Mouse (Mus musculus) embryonic facial prominence, embryonic 15.5 days (tissue): Measurements from ENCODE around the gene Sox21. TPM values are rescaled to one million over a fixed set of nuclear protein-coding genes. Genes with fewer than 3 reads are reported as not detected.

Source experiments
- ATAC-seq: fragments of 200-750 bp; cut with Nextera tagmentation; 2 replicates; pipeline ENCODE4 v1.8.0; 2017; ENCODE audit warnings: low read depth, moderate TSS enrichment; ENCODE audit not compliant: insufficient number of reproducible peaks, low FRiP score, low TSS enrichment
- H3K27ac ChIP-seq: fragments of 300-500 bp; sonication (generic); replicated peaks from 2 replicates; pipeline ENCODE4 v1.5.1; 2015; ENCODE audit warnings: mild to moderate bottlenecking, inconsistent platforms
- H3K27me3 ChIP-seq: fragments of 300-500 bp; sonication (generic); 2 replicates; pipeline ENCODE4 v1.6.1; 2015; ENCODE audit warnings: inconsistent platforms
- H3K36me3 ChIP-seq: fragments of 300-500 bp; sonication (generic); 2 replicates; pipeline ENCODE4 v1.6.1; 2015; ENCODE audit warnings: mild to moderate bottlenecking, inconsistent platforms
- H3K4me1 ChIP-seq: fragments of 300-500 bp; sonication (generic); 2 replicates; pipeline ENCODE4 v1.6.1; 2015; ENCODE audit warnings: inconsistent platforms
- H3K4me2 ChIP-seq: fragments of 300-500 bp; sonication (generic); replicated peaks from 2 replicates; pipeline ENCODE4 v1.6.1; 2015; ENCODE audit warnings: mild to moderate bottlenecking, inconsistent platforms
- H3K4me3 ChIP-seq: fragments of 300-500 bp; sonication (generic); replicated peaks from 2 replicates; pipeline ENCODE4 v1.5.1; 2015; ENCODE audit warnings: mild to moderate bottlenecking, inconsistent platforms
- H3K9ac ChIP-seq: fragments of 300-500 bp; sonication (generic); 2 replicates; pipeline ENCODE4 v1.6.1; 2015; ENCODE audit warnings: inconsistent platforms
- H3K9me3 ChIP-seq: fragments of 300-500 bp; sonication (generic); replicated peaks from 2 replicates; pipeline ENCODE4 v1.6.1; 2016; ENCODE audit warnings: inconsistent platforms
- WGBS: fragments of 180-500 bp; shearing (Covaris S2); methylation state at CpG from one replicate; pipeline ENCODE4 v1.1.7; 2015; 5-methylcytosine and 5-hydroxymethylcytosine counted together
- polyA plus RNA-seq: library from polyadenylated mRNA; unstranded; fragments of >200 nt; fragmentation: Nextera tagmentation; extraction: Ambion mirVana; gene quantifications from 2 replicates; pipeline ENCODE4 v1.2.1, GENCODE M21; 2015

Sox21 gene
- polyA plus RNA-seq, 1 experiment from 2014 or later = 4.7 TPM

- WGBS = 67% methylated on average over 1 of the region's 1 CpGs
- no peak for ATAC-seq
These were observed 15.9 kb downstream of the Sox21 start for GRCm38 (mm10) chr14:118220885-118221284.

GRCm38 (mm10) chr14:118216826-118217225 lies 20.0 kb downstream of the Sox21 start:
- no peaks in the 10 kb centered on the region for H3K4me1 ChIP-seq
- no peaks in the 10 kb centered on the region for H3K9me3 ChIP-seq
- ATAC-seq = no peak
- peaks cover 5% of the 10 kb centered on the region; the same call in 1 of the 2 replicates for H3K27me3 ChIP-seq
- H3K27ac ChIP-seq = no peak overlapping the region
- no peak overlapping the region for H3K4me3 ChIP-seq
- no peaks in the 10 kb centered on the region for H3K36me3 ChIP-seq
- WGBS = 90% methylated on average over 8 of the region's 8 CpGs
- no peak overlapping the region for H3K4me2 ChIP-seq
- no peak overlapping the region for H3K9ac ChIP-seq

More at GRCm38 (mm10) chr14:118220885-118221284, 15.9 kb downstream of the Sox21 start:
- H3K9me3 ChIP-seq = no peaks in the 10 kb centered on the region
- H3K27me3 ChIP-seq = peaks cover 38% of the 10 kb centered on the region
- H3K4me2 ChIP-seq = no peak overlapping the region
- no peak overlapping the region for H3K4me3 ChIP-seq
- peaks cover 8% of the 10 kb centered on the region; the same call in 1 of the 2 replicates for H3K4me1 ChIP-seq
- no peaks in the 10 kb centered on the region for H3K36me3 ChIP-seq
- no peak overlapping the region for H3K27ac ChIP-seq
- H3K9ac ChIP-seq = no peak overlapping the region

- no peak overlapping the region for H3K27ac ChIP-seq
- ATAC-seq = no peak
- no peak overlapping the region for H3K9ac ChIP-seq
- 79% methylated on average over 15 of the region's 15 CpGs for WGBS
- H3K4me1 ChIP-seq = no peaks in the 10 kb centered on the region
- no peaks in the 10 kb centered on the region for H3K9me3 ChIP-seq
- H3K36me3 ChIP-seq = no peaks in the 10 kb centered on the region
- peaks cover 5% of the 10 kb centered on the region; the same call in 1 of the 2 replicates for H3K27me3 ChIP-seq
- H3K4me3 ChIP-seq = no peak overlapping the region
- H3K4me2 ChIP-seq = no peak overlapping the region
These were observed 24.5 kb downstream of the Sox21 start for GRCm38 (mm10) chr14:118212188-118212804.

- H3K4me3 ChIP-seq = no peak overlapping the region
- 21% methylated on average over 5 of the region's 5 CpGs for WGBS
- no peaks in the 10 kb centered on the region for H3K36me3 ChIP-seq
- H3K4me1 ChIP-seq = no peaks in the 10 kb centered on the region
- H3K27ac ChIP-seq = no peak overlapping the region
- no peak overlapping the region for H3K4me2 ChIP-seq
- H3K27me3 ChIP-seq = peaks cover 5% of the 10 kb centered on the region; the same call in 1 of the 2 replicates
- H3K9me3 ChIP-seq = no peaks in the 10 kb centered on the region
- no peak overlapping the region for H3K9ac ChIP-seq
- ATAC-seq = no peak
These were observed 27.2 kb downstream of the Sox21 start for GRCm38 (mm10) chr14:118209642-118210041.

GRCm38 (mm10) chr14:118207347-118207746 lies 29.5 kb downstream of the Sox21 start:
- no peak overlapping the region for H3K4me2 ChIP-seq
- no peaks in the 10 kb centered on the region for H3K4me1 ChIP-seq
- ATAC-seq = no peak
- no peaks in the 10 kb centered on the region for H3K27me3 ChIP-seq
- no peak overlapping the region for H3K9ac ChIP-seq
- no peaks in the 10 kb centered on the region for H3K36me3 ChIP-seq
- H3K9me3 ChIP-seq = no peaks in the 10 kb centered on the region
- 84% methylated on average over 3 of the region's 3 CpGs for WGBS
- no peak overlapping the region for H3K4me3 ChIP-seq
- no peak overlapping the region for H3K27ac ChIP-seq

- H3K9ac ChIP-seq = no peak overlapping the region
- WGBS = 72% methylated on average over 7 of the region's 7 CpGs
- no peak overlapping the region for H3K27ac ChIP-seq
These were observed 33.8 kb downstream of the Sox21 start for GRCm38 (mm10) chr14:118203031-118203430.

GRCm38 (mm10) chr14:118202006-118202405 lies 34.8 kb downstream of the Sox21 start:
- no peak for ATAC-seq
- Histone ChIP-seq H3K4me1 (no peaks in the 10 kb centered on the region), H3K27me3 (no peaks in the 10 kb centered on the region; the same call in 1 of the 2 replicates), H3K4me3 (no peak overlapping the region), H3K27ac (no peak overlapping the region), H3K4me2 (no peak overlapping the region), H3K9ac (no peak overlapping the region), H3K9me3 (no peaks in the 10 kb centered on the region), H3K36me3 (no peaks in the 10 kb centered on the region)
- 86% methylated on average over 5 of the region's 5 CpGs for WGBS

More at GRCm38 (mm10) chr14:118203031-118203430, 33.8 kb downstream of the Sox21 start:
- no peaks in the 10 kb centered on the region for H3K36me3 ChIP-seq
- H3K4me1 ChIP-seq = no peaks in the 10 kb centered on the region
- H3K27me3 ChIP-seq = no peaks in the 10 kb centered on the region
- no peak for ATAC-seq
- H3K9me3 ChIP-seq = no peaks in the 10 kb centered on the region
- no peak overlapping the region for H3K4me2 ChIP-seq
- H3K4me3 ChIP-seq = no peak overlapping the region

- ATAC-seq = no peak
- 93% methylated on average over 3 of the region's 3 CpGs for WGBS
- H3K9ac ChIP-seq = no peak overlapping the region
- H3K4me3 ChIP-seq = no peak overlapping the region
- no peak overlapping the region for H3K4me2 ChIP-seq
- H3K4me1 ChIP-seq = no peaks in the 10 kb centered on the region
- peaks cover under 1% of the 10 kb centered on the region for H3K27me3 ChIP-seq
- no peaks in the 10 kb centered on the region for H3K36me3 ChIP-seq
- H3K27ac ChIP-seq = no peak overlapping the region
- H3K9me3 ChIP-seq = no peaks in the 10 kb centered on the region
These were observed 36.1 kb downstream of the Sox21 start for GRCm38 (mm10) chr14:118200731-118201130.

GRCm38 (mm10) chr14:118197063-118197462 lies 39.8 kb downstream of the Sox21 start:
- Histone ChIP-seq H3K36me3 (no peaks in the 10 kb centered on the region), H3K27ac (no peak overlapping the region), H3K27me3 (peaks cover 27% of the 10 kb centered on the region), H3K9me3 (no peaks in the 10 kb centered on the region), H3K9ac (no peak overlapping the region), H3K4me1 (no peaks in the 10 kb centered on the region), H3K4me2 (no peak overlapping the region), H3K4me3 (no peak overlapping the region)
- 73% methylated on average over 12 of the region's 12 CpGs for WGBS
- ATAC-seq = no peak

GRCm38 (mm10) chr14:118194219-118194914 lies 42.5 kb downstream of the Sox21 start:
- 50% methylated on average over 13 of the region's 13 CpGs for WGBS
- H3K4me1 ChIP-seq = no peaks in the 10 kb centered on the region

GRCm38 (mm10) chr14:118193663-118194062 lies 43.2 kb downstream of the Sox21 start:
- Histone ChIP-seq H3K9me3 (no peaks in the 10 kb centered on the region), H3K27me3 (peaks cover 33% of the 10 kb centered on the region), H3K4me2 (no peak overlapping the region), H3K4me3 (no peak overlapping the region), H3K27ac (no peak overlapping the region), H3K9ac (no peak overlapping the region), H3K36me3 (no peaks in the 10 kb centered on the region), H3K4me1 (no peaks in the 10 kb centered on the region)
- ATAC-seq = no peak
- WGBS = 49% methylated on average over 10 of the region's 10 CpGs

More at GRCm38 (mm10) chr14:118194219-118194914, 42.5 kb downstream of the Sox21 start:
- Histone ChIP-seq H3K4me2 (no peak overlapping the region), H3K36me3 (no peaks in the 10 kb centered on the region), H3K9me3 (no peaks in the 10 kb centered on the region), H3K9ac (no peak overlapping the region), H3K4me3 (no peak overlapping the region), H3K27me3 (peaks cover 33% of the 10 kb centered on the region), H3K27ac (no peak overlapping the region)
- ATAC-seq = no peak
